Mouse (Mus musculus) megakaryocyte, embryonic 14.5 days (primary cell): ENCODE data around the gene Klf7. TPM values are rescaled to one million over a fixed set of nuclear protein-coding genes. Genes with fewer than 3 reads are reported as not detected.

Source experiments
- H3K27me3 ChIP-seq: replicated peaks from 2 replicates; pipeline ENCODE3; 2012; ENCODE audit warnings: inconsistent platforms
- H3K36me3 ChIP-seq: replicated peaks from 2 replicates; pipeline ENCODE3; 2012; ENCODE audit warnings: low read length, inconsistent platforms, mixed read lengths
- H3K4me1 ChIP-seq: 2 replicates; pipeline ENCODE4 v1.6.1; 2012; ENCODE audit warnings: inconsistent platforms
- H3K4me3 ChIP-seq: replicated peaks from 2 replicates; pipeline ENCODE3; 2012; ENCODE audit warnings: moderate library complexity, mild to moderate bottlenecking, inconsistent platforms
- H3K9me3 ChIP-seq: 2 replicates; pipeline ENCODE4 v1.6.1; 2012; ENCODE audit warnings: inconsistent platforms
- FLI1 ChIP-seq: IDR thresholded peaks from 2 replicates; pipeline ENCODE4 v1.6.1; 2012; ENCODE audit warnings: low read length, inconsistent platforms, mixed read lengths
- GATA1 ChIP-seq: IDR thresholded peaks from 3 replicates; pipeline ENCODE4 v1.6.1; 2012; ENCODE audit warnings: mixed read lengths, low read length, inconsistent platforms, borderline replicate concordance
- polyA plus RNA-seq: library from polyadenylated mRNA; stranded (reverse); fragments of >175 nt; gene quantifications from 2 replicates; pipeline ENCODE4 v1.2.3, GENCODE M21; 2012; ENCODE audit warnings: low replicate concordance; ENCODE audit not compliant: insufficient read depth

The Klf7 gene
- polyA plus RNA-seq, 1 experiment, result 18.5 TPM

- no peak overlapping the region for H3K4me3 ChIP-seq
- peaks cover 97% of the 10 kb centered on the region for H3K4me1 ChIP-seq
- no peaks in the 10 kb centered on the region for H3K9me3 ChIP-seq
Measured at GRCm38 (mm10) chr1:64046802-64047156, 75.3 kb downstream of the Klf7 start.

GRCm38 (mm10) chr1:64046087-64046801 lies 75.8 kb downstream of the Klf7 start:
- no peaks in the 10 kb centered on the region for H3K27me3 ChIP-seq
- no peaks in the 10 kb centered on the region for H3K9me3 ChIP-seq
- H3K4me1 ChIP-seq, result peaks cover 97% of the 10 kb centered on the region

More at GRCm38 (mm10) chr1:64046802-64047156, 75.3 kb downstream of the Klf7 start:
- no peaks in the 10 kb centered on the region for H3K27me3 ChIP-seq
- TF ChIP-seq GATA1 (no peak), FLI1 (no peak)
- H3K36me3 ChIP-seq, result peaks cover 86% of the 10 kb centered on the region

GRCm38 (mm10) chr1:64044577-64044976 lies 77.5 kb downstream of the Klf7 start:
- no peaks in the 10 kb centered on the region for H3K27me3 ChIP-seq
- peak overlapping the region; percentile 59 for H3K4me3 ChIP-seq
- TF ChIP-seq FLI1, result no peak
- TF ChIP-seq GATA1, result no peak
- H3K4me1 ChIP-seq, result peaks cover 100% of the 10 kb centered on the region
- peaks cover 88% of the 10 kb centered on the region for H3K36me3 ChIP-seq
- no peaks in the 10 kb centered on the region for H3K9me3 ChIP-seq

More at GRCm38 (mm10) chr1:64046087-64046801, 75.8 kb downstream of the Klf7 start:
- no peak overlapping the region for H3K4me3 ChIP-seq
- H3K36me3 ChIP-seq, result peaks cover 86% of the 10 kb centered on the region
- TF ChIP-seq GATA1 (no peak), FLI1 (no peak)

GRCm38 (mm10) chr1:64040831-64041383 lies 81.2 kb downstream of the Klf7 start:
- TF ChIP-seq GATA1, result peak; percentile 65; the same call in 2 of the 3 replicates
- TF ChIP-seq FLI1, result no peak
- Histone ChIP-seq H3K36me3 (peaks cover 90% of the 10 kb centered on the region), H3K4me3 (peak overlapping the region; percentile 76), H3K27me3 (no peaks in the 10 kb centered on the region), H3K9me3 (no peaks in the 10 kb centered on the region), H3K4me1 (peaks cover 100% of the 10 kb centered on the region)

- TF ChIP-seq GATA1, result no peak
- Histone ChIP-seq H3K36me3 (peaks cover 90% of the 10 kb centered on the region), H3K9me3 (no peaks in the 10 kb centered on the region), H3K4me1 (peaks cover 95% of the 10 kb centered on the region), H3K27me3 (no peaks in the 10 kb centered on the region), H3K4me3 (peak overlapping the region; percentile 72)
Measured at GRCm38 (mm10) chr1:64040061-64040686, 81.9 kb downstream of the Klf7 start.

GRCm38 (mm10) chr1:64038343-64038742 lies 83.7 kb downstream of the Klf7 start:
- H3K27me3 ChIP-seq, result no peaks in the 10 kb centered on the region
- peaks cover 94% of the 10 kb centered on the region for H3K36me3 ChIP-seq
- peaks cover 80% of the 10 kb centered on the region for H3K4me1 ChIP-seq
- TF ChIP-seq GATA1 (no peak), FLI1 (no peak)
- no peak overlapping the region for H3K4me3 ChIP-seq
- H3K9me3 ChIP-seq, result no peaks in the 10 kb centered on the region

GRCm38 (mm10) chr1:64037800-64038199 lies 84.3 kb downstream of the Klf7 start:
- peaks cover 96% of the 10 kb centered on the region for H3K36me3 ChIP-seq
- H3K4me3 ChIP-seq, result no peak overlapping the region

GRCm38 (mm10) chr1:64036881-64037452 lies 85.1 kb downstream of the Klf7 start:
- peaks cover 97% of the 10 kb centered on the region for H3K36me3 ChIP-seq
- H3K4me3 ChIP-seq, result no peak overlapping the region
- H3K9me3 ChIP-seq, result no peaks in the 10 kb centered on the region
- TF ChIP-seq GATA1 (no peak), FLI1 (no peak)
- no peaks in the 10 kb centered on the region for H3K27me3 ChIP-seq
- peaks cover 77% of the 10 kb centered on the region for H3K4me1 ChIP-seq

More at GRCm38 (mm10) chr1:64037800-64038199, 84.3 kb downstream of the Klf7 start:
- Histone ChIP-seq H3K27me3 (no peaks in the 10 kb centered on the region), H3K4me1 (peaks cover 78% of the 10 kb centered on the region), H3K9me3 (no peaks in the 10 kb centered on the region)
- TF ChIP-seq FLI1 (no peak), GATA1 (no peak)

- Histone ChIP-seq H3K9me3 (no peaks in the 10 kb centered on the region), H3K27me3 (no peaks in the 10 kb centered on the region), H3K36me3 (peaks cover 97% of the 10 kb centered on the region), H3K4me3 (no peak overlapping the region), H3K4me1 (peaks cover 77% of the 10 kb centered on the region)
- TF ChIP-seq FLI1 (no peak), GATA1 (no peak)
Measured at GRCm38 (mm10) chr1:64035804-64036203, 86.3 kb downstream of the Klf7 start.

GRCm38 (mm10) chr1:64035087-64035791 lies 86.8 kb downstream of the Klf7 start:
- Histone ChIP-seq H3K4me1 (peaks cover 77% of the 10 kb centered on the region), H3K27me3 (no peaks in the 10 kb centered on the region), H3K36me3 (peaks cover 97% of the 10 kb centered on the region), H3K9me3 (no peaks in the 10 kb centered on the region), H3K4me3 (no peak overlapping the region)
- no peak for TF ChIP-seq FLI1
- no peak for TF ChIP-seq GATA1
